Mouse (Mus musculus) fat pad, adult 2 months (tissue): Measurements from ENCODE around the gene C1rb.
"Not testable (repeated sequence)": the region's sequence is repeated elsewhere in the genome, so short reads cannot be mapped to it uniquely, and the experiment has no call there.

Experiments used
- DNase-seq: peaks from one replicate; pipeline ENCODE4 v3.0.0-alpha.2; 2011; ENCODE audit warnings: low read depth, low spot score; ENCODE audit errors: extremely low read depth

C1rb gene

DNA sequence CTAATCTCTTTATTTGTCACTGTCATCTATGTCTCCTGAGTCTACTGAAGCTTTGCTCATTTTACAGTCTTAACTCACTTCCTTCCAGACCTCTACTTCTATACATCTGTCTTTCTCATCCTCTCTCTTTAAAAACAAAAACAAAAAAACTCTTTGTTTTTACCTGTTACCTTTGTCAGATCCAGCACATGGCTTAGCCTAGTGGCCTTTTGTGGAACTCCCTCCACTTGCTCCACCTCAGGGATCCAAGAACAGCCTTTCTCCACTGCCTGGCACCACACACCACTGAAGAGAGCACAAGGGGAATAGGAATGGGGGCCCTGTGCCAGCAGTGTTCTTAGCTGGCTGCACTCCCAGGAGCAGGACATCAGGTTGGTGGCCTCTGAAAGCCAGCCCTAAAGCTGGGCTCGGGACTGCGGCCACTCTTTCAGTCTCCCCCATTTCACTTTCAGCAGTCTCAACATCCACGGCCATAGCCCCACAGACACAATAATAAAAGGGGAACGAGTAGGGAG is 22.1 kb downstream of the C1rb start:
- no peak for DNase-seq

DNA sequence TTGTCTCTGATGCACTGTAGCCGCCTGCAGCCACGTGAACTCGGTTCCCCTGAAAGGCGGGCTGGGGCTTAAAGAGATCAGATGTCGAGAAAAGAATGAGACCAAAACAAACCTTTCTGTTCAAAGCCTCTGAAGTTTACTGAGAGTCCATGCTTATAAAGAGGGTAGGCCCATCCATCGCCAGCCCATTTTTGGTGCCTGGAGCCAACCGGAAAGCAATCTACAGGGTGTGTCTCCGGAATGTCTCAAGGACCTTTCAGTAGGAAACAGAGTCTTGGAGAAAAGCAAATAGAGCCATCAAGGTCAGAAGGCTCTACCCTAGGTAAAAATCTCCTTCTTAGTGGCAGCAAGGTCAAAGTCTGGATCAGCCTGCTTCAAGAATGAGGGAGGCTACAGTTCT is 23.0 kb downstream of the C1rb start:
- DNase-seq = no peak

DNA sequence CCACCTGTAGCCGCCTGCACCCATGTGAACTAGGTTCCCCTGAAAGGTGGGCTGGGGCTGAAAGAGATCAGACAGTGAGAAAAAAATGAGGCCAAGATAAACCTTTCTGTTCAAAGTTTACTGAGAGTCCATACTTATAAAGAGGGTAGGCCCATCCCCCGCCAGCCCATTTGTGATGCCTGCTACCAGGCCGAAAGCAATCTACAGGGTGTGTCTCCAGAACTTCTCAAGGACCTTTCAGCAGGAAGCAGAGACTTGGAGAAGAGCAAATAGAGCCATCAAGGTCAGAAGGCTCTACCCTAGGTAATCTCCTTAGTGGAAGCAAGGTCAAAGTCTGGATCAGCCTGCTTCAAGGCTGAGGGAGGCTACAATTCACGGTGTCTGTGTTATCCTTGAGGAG is 31.9 kb downstream of the C1rb start:
- no peak for DNase-seq

DNA sequence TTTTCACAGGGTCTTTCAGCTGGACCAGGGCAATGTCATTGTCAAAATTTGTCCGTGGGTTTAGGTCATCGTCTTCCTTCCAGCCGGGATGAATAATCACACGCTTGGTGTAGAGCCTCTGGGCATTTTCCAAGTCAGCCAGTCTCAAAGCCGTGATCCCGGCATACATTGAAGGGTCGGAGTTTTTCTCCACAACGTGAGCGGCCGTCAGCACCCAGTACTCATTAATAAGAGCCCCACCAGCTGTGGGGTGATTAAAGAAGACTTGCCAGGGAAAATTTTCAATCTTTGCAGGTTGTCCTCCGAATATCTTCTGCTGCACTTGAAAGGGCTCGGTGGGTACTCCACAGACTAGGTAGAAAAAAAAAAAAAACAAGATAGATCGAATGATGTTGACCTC is 55.5 kb downstream of the C1rb start:
- DNase-seq = no peak

DNA sequence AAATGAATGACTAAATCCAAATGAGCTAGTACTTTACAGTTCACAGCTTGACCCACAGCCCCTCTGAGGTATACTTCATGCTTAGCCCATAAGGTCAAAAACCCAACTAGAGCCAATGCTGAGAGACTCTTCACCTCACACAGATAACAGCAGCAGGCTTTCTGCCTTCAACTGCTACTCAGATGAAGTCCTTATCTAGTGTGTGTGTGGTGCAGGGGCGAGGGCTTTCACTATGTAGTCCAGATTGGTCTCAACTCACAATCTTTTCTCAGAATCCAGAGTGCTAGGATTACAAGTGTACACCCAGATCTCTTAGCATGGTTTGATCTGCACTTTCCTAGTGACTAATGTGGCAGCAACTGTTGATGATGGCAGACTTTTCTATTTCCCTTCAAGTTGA is 56.1 kb downstream of the C1rb start:
- not testable (repeated sequence) for DNase-seq

DNA sequence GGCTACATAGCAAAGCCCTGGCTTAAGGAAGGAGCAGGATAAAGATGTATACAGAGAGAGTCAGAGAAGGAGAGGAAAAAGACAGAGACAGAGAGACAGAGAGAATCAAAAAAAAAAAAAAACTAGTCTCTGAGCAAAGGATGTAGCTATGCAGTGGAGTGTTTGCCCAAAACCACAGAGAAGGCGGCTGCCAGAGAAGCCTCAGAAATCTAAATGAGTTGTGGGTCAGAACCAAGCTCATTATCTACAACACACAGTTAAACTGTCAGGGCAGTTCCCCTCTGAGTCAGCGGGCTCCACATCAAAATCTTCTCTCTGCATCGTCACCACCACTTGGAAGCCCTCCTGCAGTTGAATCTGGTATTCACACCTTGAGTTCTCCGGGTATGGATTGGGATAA is 60.7 kb downstream of the C1rb start:
- no peak for DNase-seq
